Mouse (Mus musculus) lung, adult 18-20 months (tissue): ENCODE measurements around the gene Rnf144a.
"Not testable (repeated sequence)": the region's sequence is repeated elsewhere in the genome, so short reads cannot be mapped to it uniquely, and the experiment has no call there.

Experiments used
- DNase-seq, 2 experiments: peaks; one replicate each; pipeline ENCODE4 v3.0.0; 2022; ENCODE audit warnings: mixed read lengths in 2 of 2

Rnf144a gene

DNA sequence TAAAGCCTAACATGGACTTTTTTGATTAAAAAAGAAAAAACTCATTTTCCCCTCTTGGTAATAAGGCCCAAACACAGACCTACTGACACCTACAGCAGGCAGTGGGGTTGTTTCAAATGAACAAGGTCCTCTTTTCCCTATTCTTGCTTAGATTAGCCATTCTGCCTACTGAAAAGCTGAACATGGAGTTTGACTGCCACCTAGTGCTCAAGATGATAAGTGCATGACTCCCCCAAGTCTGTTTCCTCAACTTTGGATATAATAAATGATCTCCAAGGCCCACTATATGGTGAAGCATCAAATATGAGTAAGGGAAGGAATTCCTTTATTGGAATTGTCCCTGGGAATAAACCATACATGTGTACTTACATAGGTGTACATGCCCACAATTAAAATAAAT, 103.5 kb downstream of the Rnf144a start:
- peak in 1 of 2 experiments; percentile 29 for DNase-seq

DNA sequence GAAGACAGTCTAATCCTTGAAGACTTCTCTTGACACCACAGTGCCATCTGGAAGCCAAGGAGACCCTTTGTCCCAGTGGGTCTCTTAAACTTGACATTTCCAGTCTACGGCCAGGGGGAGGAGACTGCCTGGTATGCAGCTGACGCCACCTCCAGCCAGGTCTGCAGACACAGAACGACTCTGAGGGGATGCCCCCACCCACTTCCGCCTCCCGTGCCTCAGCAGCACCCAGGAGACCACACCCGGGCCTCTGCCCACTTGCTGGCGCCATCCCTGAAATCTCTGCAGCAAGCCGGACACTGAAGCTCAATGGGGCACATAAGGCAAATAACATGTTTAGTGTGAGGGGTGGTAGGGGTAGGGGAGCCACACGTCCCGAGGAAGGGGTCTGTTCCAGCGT, 104.8 kb downstream of the Rnf144a start:
- no peak for DNase-seq

DNA sequence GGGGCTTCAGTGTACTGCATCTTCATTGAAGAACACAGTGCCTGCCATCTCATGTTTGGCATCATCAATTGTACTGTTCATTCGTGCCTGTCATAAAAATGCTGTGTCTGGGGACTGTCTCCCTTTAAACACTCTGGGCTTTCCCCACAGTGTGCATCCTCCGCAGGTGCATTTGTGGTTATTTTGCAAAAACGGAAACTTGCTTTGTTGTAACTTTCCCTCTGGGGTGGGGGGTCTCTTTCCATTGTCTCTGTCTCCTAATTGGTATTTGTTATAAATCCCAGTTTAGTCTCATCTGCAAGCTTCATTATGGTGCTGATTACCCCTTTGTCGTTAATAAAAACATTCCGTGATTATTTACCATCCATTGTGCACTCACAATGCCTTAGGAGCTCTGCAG, 112.2 kb downstream of the Rnf144a start:
- DNase-seq = no peak

DNA sequence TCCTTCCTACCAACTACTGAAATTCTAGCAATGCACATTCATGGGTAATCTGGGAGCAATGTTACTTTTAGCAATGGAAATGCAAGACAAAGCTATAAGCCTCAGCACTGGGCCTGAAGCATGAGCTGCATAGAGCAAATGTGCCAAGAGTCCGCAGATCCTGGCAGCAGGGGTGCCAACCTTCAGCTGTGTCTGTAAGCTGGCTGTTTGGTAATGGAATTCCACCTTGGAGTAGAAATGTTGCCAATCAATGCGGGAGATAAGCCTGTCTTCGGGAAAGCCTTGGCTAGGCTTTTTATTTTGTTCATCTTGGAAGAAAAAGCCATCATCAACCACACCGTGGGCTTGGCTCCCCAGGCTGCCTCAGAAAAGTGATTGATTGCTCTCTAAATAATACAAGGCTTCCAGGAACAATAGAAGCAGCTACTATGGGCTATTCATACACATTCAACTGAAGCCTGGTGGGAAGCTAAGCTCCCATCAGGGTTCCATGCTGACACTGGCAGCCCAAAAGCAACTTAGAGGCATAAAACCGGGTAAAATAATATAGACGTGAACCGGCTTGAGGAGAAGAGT, 115.5 kb downstream of the Rnf144a start:
- no peak for DNase-seq

DNA sequence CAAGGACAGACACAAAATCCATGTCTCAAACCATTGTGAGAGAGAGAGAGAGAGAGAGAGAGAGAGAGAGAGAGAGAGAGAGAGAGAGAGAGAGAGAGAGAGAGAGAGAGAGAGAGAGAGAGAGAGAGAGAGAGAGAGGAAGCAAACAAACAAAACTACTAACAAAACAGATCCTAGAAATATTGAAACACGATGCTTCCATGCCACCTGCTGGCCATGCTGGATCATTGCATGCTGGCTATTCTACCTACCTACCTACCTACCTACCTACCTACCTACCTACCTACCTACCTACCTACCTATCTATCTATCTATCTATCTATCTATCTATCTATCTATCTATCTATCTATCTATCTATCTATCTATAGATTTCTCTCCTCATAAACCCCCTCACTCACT, 119.1 kb downstream of the Rnf144a start:
- not testable (repeated sequence) for DNase-seq

DNA sequence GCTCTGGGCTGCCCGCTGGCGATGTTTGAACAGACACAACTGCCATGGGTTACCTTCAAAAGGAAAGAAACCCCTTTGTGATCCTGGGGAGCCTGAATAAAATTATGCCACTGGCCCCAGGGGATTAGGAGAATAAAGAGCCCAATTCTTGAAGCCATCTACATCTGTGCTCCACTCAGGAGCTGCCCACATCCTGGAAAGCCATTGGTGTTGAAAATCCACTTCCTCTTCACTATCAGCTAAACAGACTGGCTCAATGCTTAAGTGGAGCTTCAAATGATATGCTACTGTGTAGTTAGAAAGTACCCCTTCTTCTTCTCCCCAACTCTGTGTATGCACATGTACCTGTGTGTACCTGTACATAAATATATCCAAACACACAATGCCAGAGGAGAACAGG, 125.9 kb downstream of the Rnf144a start:
- no peak for DNase-seq

DNA sequence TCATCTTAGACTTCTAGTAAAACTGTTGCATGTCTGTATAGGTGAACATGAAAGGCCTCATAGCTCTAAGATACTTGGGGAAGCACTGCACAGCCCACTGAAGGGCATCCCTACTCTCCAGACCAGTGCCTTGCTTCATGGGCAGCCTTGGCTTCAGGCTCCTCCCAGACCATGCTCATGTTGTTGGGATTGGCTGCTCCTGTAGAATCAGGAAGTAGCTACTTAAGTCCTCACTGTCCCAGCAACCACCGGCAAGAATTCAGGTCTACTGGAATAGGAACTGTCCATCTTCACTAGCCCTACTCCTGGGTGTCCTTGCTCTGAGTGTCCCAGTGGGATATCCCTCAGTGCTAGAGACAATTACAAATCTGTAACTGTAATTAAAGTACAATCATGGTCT, 126.7 kb downstream of the Rnf144a start:
- DNase-seq = no peak

DNA sequence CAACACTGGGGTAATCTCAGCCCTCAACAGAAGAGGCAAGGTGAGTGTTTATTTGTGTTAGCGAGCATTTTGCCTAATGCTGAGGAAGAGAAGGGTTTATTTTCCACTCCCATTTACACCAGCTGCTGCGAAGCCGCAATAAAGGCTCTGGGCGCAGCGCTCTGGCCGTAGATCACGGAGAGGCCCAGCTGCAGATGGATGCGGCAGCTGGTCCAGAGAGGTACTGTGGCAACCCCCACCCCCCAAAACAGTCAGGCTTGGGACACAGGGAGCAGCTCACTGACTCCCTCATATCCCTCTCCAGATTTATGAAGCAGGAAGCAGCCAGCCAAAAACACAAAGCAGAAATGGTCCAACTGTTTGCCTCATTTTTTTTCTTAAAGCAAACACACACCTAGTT, 129.1 kb downstream of the Rnf144a start:
- DNase-seq = no peak

DNA sequence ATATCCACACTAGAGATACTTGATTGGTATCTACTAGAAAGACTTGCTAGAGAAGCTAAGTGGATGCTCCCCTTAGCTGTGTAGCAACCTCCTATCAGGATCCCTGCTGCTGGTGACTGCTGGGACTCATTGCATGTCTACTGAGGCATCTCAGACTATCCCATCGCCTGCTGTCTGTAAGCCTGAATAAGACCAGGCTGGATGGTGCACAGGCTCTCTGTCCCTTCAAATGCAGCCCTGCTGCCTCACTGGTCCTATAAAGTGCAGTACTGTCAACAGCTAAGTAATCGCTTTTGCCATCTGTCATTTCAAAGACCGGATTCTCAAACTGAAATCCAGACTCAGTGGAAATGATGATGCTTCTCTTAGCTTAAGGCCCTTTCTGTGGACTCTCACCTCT, 129.6 kb downstream of the Rnf144a start:
- DNase-seq = no peak

DNA sequence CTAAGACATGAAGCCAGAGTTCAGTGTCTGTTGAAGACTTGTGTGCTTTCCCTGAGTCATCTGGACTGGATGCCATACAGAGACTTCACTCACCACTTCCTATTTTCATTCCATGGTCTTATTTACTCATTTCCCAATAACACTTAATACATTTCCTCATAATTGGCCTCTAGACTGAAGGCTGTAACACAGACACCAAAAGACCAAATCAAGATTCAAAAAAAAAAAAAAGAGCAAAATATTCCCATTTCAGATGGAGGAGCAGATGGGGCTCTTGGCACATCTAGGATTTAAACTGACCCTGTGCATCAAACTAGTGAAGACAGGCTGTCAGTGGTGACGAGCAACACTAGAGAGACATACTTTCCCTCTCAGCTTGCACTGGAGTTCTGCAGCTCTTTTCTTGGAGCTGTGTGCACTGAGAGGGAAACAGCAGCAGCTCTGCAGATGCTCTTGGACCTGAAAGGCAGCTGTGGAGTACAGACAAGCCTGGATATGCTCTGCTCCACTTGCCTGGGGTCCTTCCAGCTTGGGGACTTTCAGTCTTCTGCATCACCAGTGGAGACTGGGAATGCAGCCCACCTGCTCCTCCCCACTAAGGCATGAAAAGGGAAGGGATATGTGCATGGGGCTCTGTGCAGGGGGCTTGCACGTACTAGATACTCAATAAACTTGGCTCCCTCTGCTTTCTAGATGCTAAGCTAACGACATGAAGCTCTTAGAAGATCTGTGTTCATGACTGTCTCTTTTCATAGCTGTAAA, 134.2 kb downstream of the Rnf144a start:
- DNase-seq = peak in 1 of 2 experiments; percentile 4

DNA sequence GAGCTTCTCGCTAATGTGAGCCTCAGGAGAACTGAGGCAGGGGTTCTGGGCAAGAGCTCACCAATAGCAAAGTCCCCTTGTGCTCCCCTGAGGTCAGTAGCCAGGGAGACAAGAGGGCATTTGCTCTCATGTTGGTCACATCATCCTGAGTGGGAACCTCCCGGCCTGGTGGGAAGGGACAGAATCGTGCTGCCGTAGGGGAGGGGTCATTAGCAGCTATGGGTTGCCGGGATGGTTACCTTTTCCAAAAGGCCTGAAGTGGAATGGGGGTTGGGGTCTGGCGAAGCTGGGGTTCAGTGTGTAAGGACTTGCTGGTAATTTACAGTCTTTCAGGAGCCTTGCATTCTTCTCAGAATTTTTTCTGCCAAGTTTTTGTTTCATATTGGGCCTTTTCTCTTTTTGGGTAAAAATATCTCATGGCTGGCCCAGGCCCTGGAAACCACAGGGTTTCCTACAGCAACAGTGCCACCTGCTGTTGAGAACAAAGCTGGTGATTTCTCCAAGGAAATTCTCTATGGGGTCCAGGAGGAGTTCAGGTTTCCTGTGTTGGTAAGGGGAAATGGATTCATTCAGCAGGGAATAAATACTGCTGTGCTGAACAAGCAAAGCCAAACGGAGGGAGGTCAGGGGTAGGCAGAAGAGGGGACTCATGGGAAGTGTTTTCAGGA, 137.9 kb downstream of the Rnf144a start:
- peak in 1 of 2 experiments; percentile 29 for DNase-seq

DNA sequence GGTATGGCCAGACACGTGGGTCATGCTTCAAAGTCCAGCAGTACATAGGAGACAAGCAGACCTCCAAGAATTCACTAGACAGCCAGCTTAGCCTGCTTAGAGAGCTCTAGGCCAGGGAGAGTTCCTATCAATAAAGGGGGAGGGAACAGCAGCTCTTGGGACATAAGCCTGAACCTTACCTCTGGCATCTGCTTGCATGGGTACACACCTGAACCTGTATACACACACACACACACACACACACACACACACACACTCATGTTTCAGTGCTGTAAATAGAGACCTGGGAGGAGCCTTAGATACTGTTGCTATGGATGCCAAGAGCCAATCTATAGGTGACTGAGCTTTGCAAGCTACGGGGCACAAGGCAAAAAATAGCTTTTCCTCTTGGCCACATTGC, 138.5 kb downstream of the Rnf144a start:
- DNase-seq = peak in 1 of 2 experiments; percentile 8
